Mouse (Mus musculus): Measurements from ENCODE around the gene Smarcb1.

Gene Smarcb1

DNA sequence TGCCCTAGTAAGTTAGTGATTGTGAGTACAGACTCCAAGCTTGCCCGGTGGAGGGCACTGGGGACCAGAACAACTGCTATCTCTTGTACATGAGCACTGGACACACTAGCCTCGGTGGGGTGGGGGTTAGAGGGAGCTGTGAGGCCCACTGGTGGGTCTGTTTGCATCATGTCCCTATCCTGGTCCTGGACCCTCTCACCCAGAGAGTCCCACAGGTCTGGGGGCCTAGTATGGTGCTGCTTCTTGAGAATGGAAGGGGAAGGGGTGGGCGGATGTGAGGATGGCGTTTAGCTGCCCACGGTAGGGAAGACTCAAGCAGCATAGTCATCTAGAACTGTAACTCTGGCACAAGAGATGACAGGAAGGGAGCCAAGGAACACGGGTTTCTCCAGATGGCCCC, 66.6 kb downstream of the Smarcb1 start:
- DNase-seq: no peak

- no peak for DNase-seq
Measured at GRCm38 (mm10) chr10:75854096-75854495, 67.3 kb downstream of the Smarcb1 start.

GRCm38 (mm10) chr10:75853452-75853851, 68.0 kb downstream of the Smarcb1 start:
- peak; percentile 88 for DNase-seq

GRCm38 (mm10) chr10:75852539-75853125, 68.8 kb downstream of the Smarcb1 start:
- DNase-seq: no peak

DNA sequence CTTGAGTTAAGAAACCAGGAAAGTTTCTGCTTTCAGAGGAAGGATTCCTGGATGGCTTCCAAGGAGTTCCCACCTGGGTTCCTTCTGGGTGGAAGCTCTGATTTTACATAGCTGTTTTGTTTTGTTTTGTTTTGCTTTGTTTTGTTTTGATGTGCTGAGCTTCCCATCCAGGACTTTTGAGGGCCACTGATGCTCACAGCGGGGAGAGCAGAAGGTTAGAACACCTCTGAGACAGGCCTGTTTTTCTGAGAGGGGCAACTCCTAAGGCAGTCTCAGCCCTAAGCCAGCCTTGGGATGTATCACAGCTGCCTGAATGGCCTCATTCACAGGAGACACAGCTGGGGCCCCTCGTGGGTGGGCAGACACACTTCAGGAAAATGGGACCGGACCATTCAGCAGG, 69.7 kb downstream of the Smarcb1 start:
- no peak for DNase-seq

- DNase-seq: no peak
Measured at GRCm38 (mm10) chr10:75851076-75851475, 70.3 kb downstream of the Smarcb1 start.

DNA sequence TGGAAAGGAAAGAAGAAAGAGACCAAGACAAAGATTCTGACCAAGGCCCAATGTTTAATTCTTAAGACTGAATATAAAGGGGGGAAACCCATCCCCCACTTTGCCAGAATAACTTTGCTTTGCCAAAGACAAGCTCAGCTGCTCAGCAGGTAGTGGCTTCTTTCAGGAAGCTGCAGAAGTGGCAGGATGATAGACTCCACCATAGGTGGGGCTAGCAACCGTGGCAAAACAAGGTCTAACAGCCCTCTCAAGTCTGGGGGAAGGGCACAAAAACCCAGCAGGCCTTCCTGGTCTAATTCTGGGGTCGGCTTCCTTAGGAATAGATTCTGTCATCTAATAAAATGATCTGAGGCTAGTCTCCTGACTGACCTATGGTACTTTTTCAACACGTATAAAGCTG, 73.0 kb downstream of the Smarcb1 start:
- DNase-seq: no peak
